Mouse (Mus musculus): Measurements from ENCODE around the gene Thap2. TPM values are rescaled to one million over a fixed set of nuclear protein-coding genes. Genes with fewer than 3 reads are reported as not detected.

Thap2 gene
- total and polyA plus RNA-seq, 3 experiments, result 5.0 to 9.3 (median 7.9) TPM

- Histone ChIP-seq H3K36me3 (ENCODE audit: control insufficient read depth, insufficient read depth, low read length) (no peaks in the 10 kb centered on the region), H3K79me2 (replicated peaks; ENCODE audit: control insufficient read depth, insufficient read depth, low read length) (no peaks in the 10 kb centered on the region), H3K9ac (ENCODE audit: low read depth, low read length) (no peak overlapping the region), H3K4me3 (no peak overlapping the region), H3K4me1 (ENCODE audit: control insufficient read depth, insufficient read depth, low read length) (no peaks in the 10 kb centered on the region), H3K27ac (no peak overlapping the region), H3K27me3 (ENCODE audit: control insufficient read depth, insufficient read depth, low read length) (no peaks in the 10 kb centered on the region)
- intact Hi-C loops (cut with DNase I), result no loop called here
- no peak for DNase-seq
- TF ChIP-seq CTCF (IDR thresholded peaks at IDR 0.05) (no peak), EP300 (IDR thresholded peaks at IDR 0.05; ENCODE audit: insufficient read depth, low read depth, low read length) (no peak), POLR2A (IDR thresholded peaks at IDR 0.05; ENCODE audit: insufficient read depth, low read depth, low read length) (no peak)
- WGBS, result 89% methylated on average over 7 of the region's 7 CpGs
Observed at GRCm38 (mm10) chr10:115339820-115340328, 44.4 kb downstream of the Thap2 start.

DNA sequence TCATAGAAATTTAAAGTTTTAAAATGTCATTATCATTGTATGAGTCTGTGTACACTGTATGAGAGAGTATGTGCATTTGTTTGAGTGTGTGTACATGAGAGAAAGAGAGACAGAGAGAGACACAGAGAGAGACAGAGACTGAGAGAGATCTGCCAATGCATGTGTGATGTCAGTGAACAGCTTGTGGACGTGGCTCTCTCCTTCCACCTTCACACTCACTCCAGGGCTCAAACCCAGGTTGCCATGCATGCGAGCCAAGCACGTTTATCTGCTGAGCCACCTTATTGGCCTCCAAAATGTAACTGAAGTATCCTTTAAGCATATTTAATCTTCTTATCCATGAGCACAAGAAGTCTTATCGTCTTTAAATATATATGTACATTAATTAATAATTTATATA, 47.3 kb downstream of the Thap2 start:
- Histone ChIP-seq H3K79me2 (replicated peaks; ENCODE audit: control insufficient read depth, insufficient read depth, low read length) (no peaks in the 10 kb centered on the region), H3K27ac (no peak overlapping the region), H3K9ac (ENCODE audit: low read depth, low read length) (no peak overlapping the region), H3K36me3 (ENCODE audit: control insufficient read depth, insufficient read depth, low read length) (peaks cover 3% of the 10 kb centered on the region), H3K4me3 (no peak overlapping the region), H3K27me3 (ENCODE audit: control insufficient read depth, insufficient read depth, low read length) (no peaks in the 10 kb centered on the region), H3K4me1 (ENCODE audit: control insufficient read depth, insufficient read depth, low read length) (peaks cover 2% of the 10 kb centered on the region)
- WGBS, result 83% methylated on average over 4 of the region's 4 CpGs
- intact Hi-C loops (cut with DNase I), result no loop called here
- TF ChIP-seq CTCF (IDR thresholded peaks at IDR 0.05) (no peak), POLR2A (IDR thresholded peaks at IDR 0.05; ENCODE audit: insufficient read depth, low read depth, low read length) (no peak), EP300 (IDR thresholded peaks at IDR 0.05; ENCODE audit: insufficient read depth, low read depth, low read length) (no peak)
- DNase-seq, result no peak

- 63% methylated on average over 9 of the region's 9 CpGs for WGBS
- no peak overlapping the region; the same call in 1 of the 2 replicates for H3K27ac ChIP-seq
- no peak for TF ChIP-seq EP300 (IDR thresholded peaks at IDR 0.05; ENCODE audit: insufficient read depth, low read depth, low read length)
- TF ChIP-seq POLR2A (IDR thresholded peaks at IDR 0.05; ENCODE audit: insufficient read depth, low read depth, low read length), result no peak
- no peak for TF ChIP-seq CTCF (IDR thresholded peaks at IDR 0.05)
- no peak for DNase-seq
- H3K27me3 ChIP-seq (ENCODE audit: control insufficient read depth, insufficient read depth, low read length), result no peaks in the 10 kb centered on the region
- H3K9ac ChIP-seq (ENCODE audit: low read depth, low read length), result no peak overlapping the region
- peaks cover 2% of the 10 kb centered on the region for H3K4me1 ChIP-seq (ENCODE audit: control insufficient read depth, insufficient read depth, low read length)
- peaks cover 3% of the 10 kb centered on the region for H3K36me3 ChIP-seq (ENCODE audit: control insufficient read depth, insufficient read depth, low read length)
- intact Hi-C loops (cut with DNase I), result no loop called here
- no peak overlapping the region for H3K4me3 ChIP-seq
- no peaks in the 10 kb centered on the region for H3K79me2 ChIP-seq (replicated peaks; ENCODE audit: control insufficient read depth, insufficient read depth, low read length)
Observed at GRCm38 (mm10) chr10:115333528-115333927, 50.7 kb downstream of the Thap2 start.

DNA sequence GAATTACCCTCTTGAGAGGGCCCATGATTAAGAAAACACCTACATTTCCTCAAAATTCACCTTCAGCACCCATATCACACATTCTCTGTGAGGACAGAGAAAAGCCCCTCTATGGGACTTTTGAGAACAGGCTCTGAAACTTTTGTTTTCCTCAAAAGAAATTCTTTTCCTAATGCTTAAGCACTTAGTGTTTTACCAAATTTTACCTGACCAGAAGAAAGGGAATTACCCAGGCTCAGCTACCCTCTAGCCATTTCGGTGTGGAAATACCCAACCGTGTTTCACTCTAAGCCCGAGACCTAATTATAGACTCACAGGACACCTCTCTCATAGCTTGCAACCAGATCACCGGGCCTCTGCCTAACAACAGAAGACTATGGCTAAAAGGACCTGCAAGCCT, 51.2 kb downstream of the Thap2 start:
- intact Hi-C loops (cut with DNase I), result no loop called here
- Histone ChIP-seq H3K4me1 (ENCODE audit: control insufficient read depth, insufficient read depth, low read length) (peaks cover 3% of the 10 kb centered on the region), H3K9ac (ENCODE audit: low read depth, low read length) (no peak overlapping the region), H3K36me3 (ENCODE audit: control insufficient read depth, insufficient read depth, low read length) (peaks cover 3% of the 10 kb centered on the region), H3K27me3 (ENCODE audit: control insufficient read depth, insufficient read depth, low read length) (no peaks in the 10 kb centered on the region), H3K79me2 (replicated peaks; ENCODE audit: control insufficient read depth, insufficient read depth, low read length) (no peaks in the 10 kb centered on the region), H3K27ac (peak overlapping the region; percentile 61), H3K4me3 (no peak overlapping the region)
- DNase-seq, result no peak
- TF ChIP-seq EP300 (IDR thresholded peaks at IDR 0.05; ENCODE audit: insufficient read depth, low read depth, low read length) (no peak), POLR2A (IDR thresholded peaks at IDR 0.05; ENCODE audit: insufficient read depth, low read depth, low read length) (no peak), CTCF (IDR thresholded peaks at IDR 0.05) (no peak)
- 66% methylated on average over 4 of the region's 4 CpGs for WGBS

- TF ChIP-seq POLR2A (IDR thresholded peaks at IDR 0.05; ENCODE audit: insufficient read depth, low read depth, low read length) (no peak), CTCF (IDR thresholded peaks at IDR 0.05) (no peak), EP300 (IDR thresholded peaks at IDR 0.05; ENCODE audit: insufficient read depth, low read depth, low read length) (no peak)
- Histone ChIP-seq H3K79me2 (replicated peaks; ENCODE audit: control insufficient read depth, insufficient read depth, low read length) (no peaks in the 10 kb centered on the region), H3K36me3 (ENCODE audit: control insufficient read depth, insufficient read depth, low read length) (peaks cover 3% of the 10 kb centered on the region), H3K4me1 (ENCODE audit: control insufficient read depth, insufficient read depth, low read length) (peaks cover 3% of the 10 kb centered on the region), H3K27ac (peak overlapping the region; percentile 61), H3K9ac (ENCODE audit: low read depth, low read length) (0 out of 2 replicates have a peak overlapping the region, but pooled peaks have one; percentile 24), H3K4me3 (no peak overlapping the region), H3K27me3 (ENCODE audit: control insufficient read depth, insufficient read depth, low read length) (no peaks in the 10 kb centered on the region)
- intact Hi-C loops (cut with DNase I), result no loop called here
- DNase-seq, result peak in 1 of 2 experiments; percentile 18
- WGBS, result 48% methylated on average over 8 of the region's 8 CpGs
Observed at GRCm38 (mm10) chr10:115332420-115332952, 51.8 kb downstream of the Thap2 start.

DNA sequence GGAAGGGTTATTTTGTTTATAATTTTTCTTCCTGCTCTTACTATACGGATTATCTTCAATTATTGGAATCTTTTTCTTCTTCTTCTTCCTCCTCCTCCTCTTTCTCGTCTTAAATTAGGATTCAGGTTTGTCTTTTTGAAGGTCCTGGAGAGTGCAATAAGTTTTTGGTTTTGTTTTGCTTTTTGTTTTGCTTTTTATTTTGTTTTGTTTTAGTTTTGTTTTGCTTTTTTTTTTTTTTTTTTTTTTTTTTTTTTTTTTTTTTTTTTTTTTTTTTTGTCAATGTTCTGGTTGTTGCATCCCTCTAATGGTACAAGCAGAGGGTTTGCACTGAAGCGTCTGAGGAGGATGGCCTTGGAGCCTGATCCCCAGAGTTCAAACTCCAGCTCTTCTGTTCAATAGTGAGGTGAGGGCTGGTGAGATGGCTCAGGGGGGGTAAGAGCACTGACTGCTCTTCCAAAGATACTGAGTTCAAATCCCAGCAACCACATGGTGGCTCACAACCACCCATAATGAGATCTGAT, 55.2 kb downstream of the Thap2 start:
- H3K36me3 ChIP-seq (ENCODE audit: control insufficient read depth, insufficient read depth, low read length), result peaks cover 3% of the 10 kb centered on the region
- DNase-seq, result no peak
- H3K4me1 ChIP-seq (ENCODE audit: control insufficient read depth, insufficient read depth, low read length), result peaks cover 3% of the 10 kb centered on the region
- no peak overlapping the region for H3K9ac ChIP-seq (ENCODE audit: low read depth, low read length)
- no peak overlapping the region for H3K4me3 ChIP-seq
- no peak for TF ChIP-seq POLR2A (IDR thresholded peaks at IDR 0.05; ENCODE audit: insufficient read depth, low read depth, low read length)
- intact Hi-C loops (cut with DNase I), result no loop called here
- H3K27ac ChIP-seq, result peak overlapping the region; percentile 64; the same call in 1 of the 2 replicates
- H3K79me2 ChIP-seq (replicated peaks; ENCODE audit: control insufficient read depth, insufficient read depth, low read length), result no peaks in the 10 kb centered on the region
- WGBS, result 60% methylated on average over 3 of the region's 3 CpGs
- no peaks in the 10 kb centered on the region for H3K27me3 ChIP-seq (ENCODE audit: control insufficient read depth, insufficient read depth, low read length)

Data from heart, adult 2 months (tissue).